In the genomic region with DNA sequence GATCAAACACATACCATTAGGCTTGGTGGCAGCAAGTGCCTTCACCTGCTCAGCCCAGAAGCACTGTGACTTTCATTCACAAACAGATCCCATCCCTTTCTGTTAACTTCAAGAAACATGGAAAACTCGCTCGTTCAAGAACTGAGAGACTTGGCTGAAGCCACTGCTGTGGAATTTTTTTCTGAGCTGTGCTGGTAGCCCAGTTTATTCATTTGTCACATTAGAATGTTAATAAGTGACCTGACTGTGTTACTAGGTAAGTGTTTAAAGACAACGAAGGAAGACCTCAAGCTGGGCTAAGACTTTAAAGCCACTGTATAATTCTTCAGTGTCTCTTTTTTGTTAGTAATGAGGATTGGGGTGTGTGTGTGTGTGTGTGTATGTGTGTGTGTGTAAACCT, we compare ENCODE assay signal across 22 mouse cellular contexts. TPM values are rescaled to one million over a fixed set of nuclear protein-coding genes. Genes with fewer than 3 reads are reported as not detected.
DNase-seq lines count a peak whose midpoint lies in the region; ATAC-seq and TF ChIP-seq lines count a peak whose summit lies in the region.
"Had no signal": no experiment of that assay in that cellular context is flagged by ENCODE, and none has a peak within 500 bp of the region (broad histone marks: within the 10 kb centered on the region; RNA-seq: fewer than 3 reads in every experiment).

No protein-coding gene starts in this region.

- H3K4me1 ChIP-seq in heart, embryonic 11.5 days (ENCODE audit: control insufficient read depth, insufficient read depth, low read length): peaks cover 16% of the 10 kb centered on the region
- no peaks in the 10 kb centered on the region; the same call in 1 of the 2 replicates for H3K4me1 ChIP-seq in kidney, postnatal 0 days (replicated peaks; ENCODE audit: insufficient read depth, low read length)

- H3K4me3 ChIP-seq in heart, embryonic 11.5 days (ENCODE audit: low read depth, low read length): no peak overlapping the region
- H3K4me3 ChIP-seq in kidney, postnatal 0 days (replicated peaks; ENCODE audit: low read depth, low read length): no peak overlapping the region
- H3K4me3 ChIP-seq: embryonic facial prominence, embryonic 10.5 days; forebrain, embryonic 13.5 days; gastrocnemius, adult 2 months; hindbrain, embryonic 12.5 days had no signal

- H3K9ac ChIP-seq in heart, embryonic 11.5 days (ENCODE audit: low read depth, low read length): no peak overlapping the region
- no peak overlapping the region for H3K9ac ChIP-seq in kidney, postnatal 0 days (ENCODE audit: low read depth, low read length)
- H3K9ac ChIP-seq: forebrain, embryonic 13.5 days; forebrain, postnatal 0 days; hindbrain, embryonic 12.5 days had no signal

- H3K27me3 ChIP-seq in heart, embryonic 11.5 days (ENCODE audit: control insufficient read depth, insufficient read depth, low read length): no peaks in the 10 kb centered on the region
- H3K27me3 ChIP-seq in kidney, postnatal 0 days (ENCODE audit: insufficient read depth, low read length): no peaks in the 10 kb centered on the region
- H3K27me3 ChIP-seq: forebrain, embryonic 13.5 days; hindbrain, embryonic 12.5 days had no signal

- no peak overlapping the region for H3K27ac ChIP-seq in heart, embryonic 11.5 days (ENCODE audit: low read depth, low read length)
- H3K27ac ChIP-seq in kidney, postnatal 0 days: 0 out of 2 replicates have a peak overlapping the region, but pooled peaks have one; percentile 13
- H3K27ac ChIP-seq: embryonic facial prominence, embryonic 10.5 days; forebrain, embryonic 13.5 days; gastrocnemius, adult 2 months; hindbrain, embryonic 12.5 days had no signal

- H3K4me2 ChIP-seq in heart, embryonic 11.5 days: no peak overlapping the region
- no peak overlapping the region for H3K4me2 ChIP-seq in kidney, postnatal 0 days (ENCODE audit: low read length)
- H3K4me2 ChIP-seq: forebrain, embryonic 13.5 days; hindbrain, embryonic 12.5 days had no signal

- no peaks in the 10 kb centered on the region for H3K9me3 ChIP-seq in heart, embryonic 11.5 days (replicated peaks; ENCODE audit: control insufficient read depth, low read length)
- H3K9me3 ChIP-seq in kidney, postnatal 0 days (replicated peaks; ENCODE audit: low read length): no peaks in the 10 kb centered on the region
- H3K9me3 ChIP-seq: embryonic facial prominence, embryonic 10.5 days; forebrain, embryonic 13.5 days; hindbrain, embryonic 12.5 days had no signal

- no peak for TF ChIP-seq CTCF in kidney, postnatal 0 days (IDR thresholded peaks at IDR 0.05; ENCODE audit: low read depth)

- 78% methylated on average over 3 of the region's 3 CpGs for WGBS in heart, embryonic 11.5 days (ENCODE audit: insufficient replicate concordance)
- WGBS in kidney, postnatal 0 days: 56% methylated on average over 3 of the region's 3 CpGs

- ATAC-seq in heart, embryonic 11.5 days (replicated peaks; ENCODE audit: insufficient number of reproducible peaks, low FRiP score, low TSS enrichment): no peak
- no peak; the same call in 1 of the 2 replicates for ATAC-seq in kidney, postnatal 0 days (replicated peaks; ENCODE audit: low FRiP score, low read depth)
- ATAC-seq: activated CD4-positive, CD25-positive, alpha-beta regulatory T cell, adult 4 months; CD4-positive, CD25-positive, alpha-beta regulatory T cell, adult 4 months; forebrain, embryonic 13.5 days; forebrain, postnatal 0 days had no signal

- peak; percentile 57 for DNase-seq in heart, adult 11 months
- peak; percentile 47 to 71 for DNase-seq in kidney, adult 8-10 months
- peak; percentile 27 for DNase-seq in kidney, postnatal 0 days (ENCODE audit: low spot score)
- DNase-seq in kidney, postnatal 36 days: peak; percentile 47 to 76
- no peak for DNase-seq in liver
- DNase-seq in cerebellum, adult 8-10 months: no peak
- DNase-seq in testis, postnatal 10 days (ENCODE audit: low spot score): no peak
- DNase-seq: adrenal gland, postnatal 14 days; B cell, adult 2 months; cerebellum, adult 11-12 months; cerebellum, adult 9-11 months; forebrain, postnatal 0 days; gastrocnemius, adult 2 months; gastrocnemius, postnatal 25 days; heart, postnatal 10 days; heart, postnatal 4 days had no signal

- H3K36me3 ChIP-seq in heart, embryonic 11.5 days (ENCODE audit: control insufficient read depth, insufficient read depth, low read length): no peaks in the 10 kb centered on the region
- no peaks in the 10 kb centered on the region for H3K36me3 ChIP-seq in kidney, postnatal 0 days (ENCODE audit: insufficient read depth, low read length)
- H3K36me3 ChIP-seq: embryonic facial prominence, embryonic 10.5 days; hindbrain, embryonic 12.5 days had no signal

RNA-seq across cellular contexts. Expression of gene Mex3b, which starts 35.9 kb away (rescaled TPM):
- polyA plus RNA-seq in heart, embryonic 11.5 days (2014; fragmentation: Nextera tagmentation; extraction: Ambion mirVana): 10.8 and 12.2 TPM in 2 replicates
- polyA plus RNA-seq in kidney, postnatal 0 days (2015; fragmentation: Nextera tagmentation; extraction: Ambion mirVana): 11.2 and 11.3 TPM in 2 replicates

Comparison
In these comparisons a context has a peak if more than half of its experiments do, and no peak if none do; other contexts are left out.
1. DNase-seq: peak in heart, adult 11 months (single experiment), kidney, adult 8-10 months (2 of 2), kidney, postnatal 0 days (single experiment) and kidney, postnatal 36 days (2 of 2); none in liver (single experiment), cerebellum, adult 8-10 months (single experiment) and testis, postnatal 10 days (single experiment).